Mouse (Mus musculus): Measurements from ENCODE around the gene Heyl.
"Not testable (repeated sequence)": the region's sequence is repeated elsewhere in the genome, so short reads cannot be mapped to it uniquely, and the experiment has no call there.

The Heyl gene

DNA sequence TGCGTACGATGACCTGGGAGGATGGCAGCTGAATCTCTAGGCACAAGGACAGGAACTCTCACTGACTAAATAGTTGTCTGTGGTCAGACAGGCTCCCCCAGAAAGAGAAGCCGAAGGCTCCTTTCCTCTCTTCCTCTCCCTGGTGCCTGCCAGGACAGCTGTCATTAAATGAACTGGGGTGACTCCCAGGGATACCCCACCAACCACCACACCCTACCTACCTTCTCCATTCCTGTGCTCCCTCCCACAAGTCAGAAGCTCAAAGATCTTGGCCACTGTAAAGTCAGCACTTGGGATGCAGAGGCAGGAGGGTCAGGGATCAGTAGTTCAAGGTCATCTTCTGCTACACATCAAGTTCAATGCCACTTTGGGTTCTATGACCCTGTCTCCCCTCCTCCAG is 515 bp upstream of the Heyl start:
- no peak for DNase-seq (ENCODE audit: low read depth, low spot score)

DNA sequence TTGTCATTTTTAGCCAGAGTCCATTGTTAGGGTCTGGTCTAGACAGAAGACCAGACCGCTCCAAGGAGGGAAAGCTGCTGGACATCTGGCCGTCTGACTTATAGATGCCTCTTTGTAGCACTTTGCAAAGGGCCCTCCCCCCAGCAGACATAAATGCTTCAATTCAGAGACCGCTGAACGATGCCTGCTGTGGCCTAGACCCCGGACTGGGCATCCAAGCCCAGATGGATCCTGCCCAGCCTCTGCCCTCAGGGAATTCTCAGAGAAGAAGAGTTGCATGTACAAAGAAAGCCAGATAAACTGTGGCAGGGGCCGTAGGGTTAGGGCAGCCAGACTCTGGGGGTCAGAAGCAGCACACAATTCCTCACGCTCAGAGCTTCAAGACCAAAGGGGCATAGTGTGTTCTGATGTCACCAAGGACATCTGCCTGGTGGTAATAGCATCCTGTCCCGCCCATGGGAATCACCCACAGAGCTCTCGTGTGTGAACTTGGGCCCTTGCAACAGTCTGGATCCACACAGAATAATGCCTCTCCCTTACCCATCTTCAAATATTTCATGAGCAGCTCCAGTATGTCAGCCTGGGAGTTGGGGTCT is 2.6 kb downstream of the Heyl start:
- DNase-seq (ENCODE audit: low read depth, low spot score), result peak; percentile 72

DNA sequence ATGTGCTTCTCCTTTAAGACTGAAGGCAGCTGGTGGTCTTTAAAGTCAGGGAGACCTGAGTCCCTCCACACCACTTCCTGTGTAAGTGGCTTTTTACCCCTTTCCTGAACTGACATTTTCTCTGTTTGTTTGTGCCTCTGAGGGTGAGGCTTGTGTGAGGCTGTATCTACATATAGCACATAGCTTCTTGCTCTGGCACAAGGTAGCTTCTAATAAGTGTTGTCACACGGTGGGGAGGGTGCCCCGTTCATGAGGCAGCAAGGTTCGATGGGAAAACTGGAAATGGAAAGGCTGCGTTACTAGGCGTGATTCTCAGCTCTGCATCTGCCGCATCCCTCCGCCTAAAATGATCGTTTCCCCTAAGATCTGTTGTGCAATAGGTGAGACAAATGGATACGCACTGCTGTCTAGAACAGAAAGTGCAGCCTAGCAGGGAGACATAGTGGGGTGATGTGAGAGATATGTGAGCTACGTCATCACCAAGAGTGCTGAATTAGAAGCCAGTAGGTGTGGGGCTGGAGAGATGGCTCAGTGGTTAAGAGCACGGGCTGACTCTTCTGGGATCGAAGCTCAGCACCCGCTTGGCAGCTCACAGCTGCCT is 3.2 kb downstream of the Heyl start:
- no peak for DNase-seq (ENCODE audit: low read depth, low spot score)

DNA sequence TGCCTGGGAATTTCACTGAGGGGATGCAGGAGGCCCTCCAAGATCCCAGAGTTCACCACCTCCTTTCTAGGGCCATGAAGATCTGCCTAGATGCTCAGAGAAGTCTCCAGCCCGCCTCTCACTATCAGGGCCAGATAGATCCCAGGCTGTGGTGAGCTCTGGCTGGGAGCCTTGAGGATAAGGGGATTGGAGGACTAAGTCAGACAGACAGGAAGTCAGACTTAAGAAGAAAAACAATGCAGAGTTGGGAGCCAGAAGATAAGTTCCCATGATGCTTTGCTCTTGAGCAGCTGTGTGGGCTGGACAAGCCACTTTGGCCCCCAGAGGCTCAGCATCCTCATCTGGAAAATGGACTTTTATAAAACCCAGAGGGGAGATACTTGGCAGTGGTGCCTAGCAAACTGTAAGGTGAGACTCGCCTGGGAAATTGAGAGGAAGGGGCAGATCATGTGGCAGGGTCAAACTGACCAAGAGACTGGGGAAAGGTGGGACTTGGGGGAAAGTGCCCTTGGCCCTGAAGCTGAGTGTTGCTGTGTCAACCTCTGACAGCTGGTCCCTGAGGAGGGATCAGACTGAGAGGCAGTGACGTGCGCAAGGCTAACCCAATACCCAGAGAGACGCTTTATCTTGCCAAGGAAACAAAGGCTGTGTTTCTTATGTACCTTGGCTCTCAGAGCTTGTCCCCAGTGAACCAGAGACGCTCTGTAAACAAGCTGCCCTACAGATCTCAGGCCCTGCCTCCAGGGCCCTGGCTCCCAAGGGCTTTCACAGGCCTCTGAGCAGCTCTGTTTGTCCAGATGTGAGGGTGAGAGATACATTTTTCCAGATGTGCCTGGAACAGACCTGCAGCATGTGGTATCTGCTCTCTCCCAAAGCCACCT is 4.3 kb downstream of the Heyl start:
- DNase-seq (ENCODE audit: low read depth, low spot score), result peak; percentile 44

DNA sequence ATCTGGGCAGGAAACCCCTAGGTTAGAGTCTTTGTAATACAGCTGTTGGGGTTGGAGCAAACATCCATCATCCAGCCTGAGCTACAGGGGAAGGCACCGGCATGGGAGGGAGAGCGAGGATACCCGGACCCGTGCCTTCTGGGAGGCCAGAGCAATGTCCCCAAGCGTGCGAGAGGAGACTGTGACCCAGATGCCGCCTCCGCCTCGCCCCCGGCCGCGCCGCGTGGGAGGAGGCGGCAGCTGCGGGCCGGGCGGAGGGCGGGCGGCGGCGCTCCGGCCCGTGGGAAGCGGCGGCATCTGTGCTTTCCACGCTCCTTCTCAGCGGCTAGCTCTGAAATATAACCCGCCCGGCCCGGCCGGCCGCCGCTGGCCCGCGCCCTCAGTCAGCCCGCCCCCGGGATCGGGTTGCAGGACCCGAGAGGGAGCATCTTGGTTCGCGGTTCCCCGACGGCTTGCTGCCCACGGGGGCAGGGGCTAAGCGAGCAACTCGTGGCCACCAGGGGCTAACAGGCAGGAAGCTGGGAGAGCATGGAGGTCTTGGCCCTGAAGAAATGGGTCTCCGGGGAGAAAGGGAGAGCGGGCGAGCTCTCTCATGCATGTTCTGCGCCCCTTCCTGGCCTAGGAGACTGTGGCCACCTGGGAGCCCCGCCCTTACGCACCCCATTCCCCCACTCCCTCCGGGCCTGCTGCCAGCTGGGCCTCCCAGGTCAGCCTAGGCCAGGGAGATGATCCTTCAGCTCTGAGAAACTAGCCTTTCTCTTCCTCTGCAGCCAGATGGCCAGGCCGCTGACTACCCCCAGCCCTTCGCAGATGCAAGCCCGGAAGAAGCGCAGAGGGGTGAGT is 6.2 kb downstream of the Heyl start:
- DNase-seq (ENCODE audit: low read depth, low spot score), result peak; percentile 74

DNA sequence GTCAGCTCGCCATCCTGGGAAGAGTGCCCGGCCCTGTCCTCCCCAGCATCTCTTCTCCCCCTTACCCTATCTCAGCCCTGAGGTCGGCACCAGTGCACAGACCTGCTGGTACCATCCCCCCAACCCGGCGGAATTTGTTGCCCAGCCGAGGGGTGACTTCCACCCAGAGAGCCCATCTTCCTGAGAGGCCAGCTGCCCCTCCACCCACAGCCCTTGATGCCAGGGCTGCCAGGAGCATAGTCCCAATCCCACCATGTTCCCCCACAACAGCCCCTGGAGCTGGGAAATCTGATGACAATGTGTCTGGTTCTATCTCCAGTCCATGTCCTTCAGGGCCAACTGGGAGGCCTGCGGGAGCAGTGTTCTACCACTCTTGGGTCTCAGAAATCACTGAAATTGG is 12.9 kb downstream of the Heyl start:
- no peak for DNase-seq (ENCODE audit: low read depth, low spot score)

DNA sequence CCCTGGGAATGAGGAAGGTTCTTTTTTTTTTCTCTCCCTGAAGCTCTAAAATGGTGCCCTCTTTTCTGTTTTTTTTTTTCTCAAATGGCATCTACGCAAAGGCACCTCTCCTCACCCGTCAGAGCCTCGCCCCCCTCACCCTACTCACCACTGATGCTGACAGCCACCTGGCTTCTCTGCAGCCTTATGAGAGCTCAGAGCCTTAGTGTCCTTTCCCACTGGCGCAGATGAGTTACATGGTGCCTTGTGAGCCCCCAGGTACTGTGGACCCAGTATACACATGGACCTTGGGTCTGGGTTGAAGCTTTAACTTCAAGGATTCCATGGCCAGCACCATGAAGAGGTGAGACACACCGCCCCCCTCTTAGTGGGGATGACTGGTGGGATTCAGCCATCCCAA is 13.3 kb downstream of the Heyl start:
- DNase-seq (ENCODE audit: low read depth, low spot score), result no peak

DNA sequence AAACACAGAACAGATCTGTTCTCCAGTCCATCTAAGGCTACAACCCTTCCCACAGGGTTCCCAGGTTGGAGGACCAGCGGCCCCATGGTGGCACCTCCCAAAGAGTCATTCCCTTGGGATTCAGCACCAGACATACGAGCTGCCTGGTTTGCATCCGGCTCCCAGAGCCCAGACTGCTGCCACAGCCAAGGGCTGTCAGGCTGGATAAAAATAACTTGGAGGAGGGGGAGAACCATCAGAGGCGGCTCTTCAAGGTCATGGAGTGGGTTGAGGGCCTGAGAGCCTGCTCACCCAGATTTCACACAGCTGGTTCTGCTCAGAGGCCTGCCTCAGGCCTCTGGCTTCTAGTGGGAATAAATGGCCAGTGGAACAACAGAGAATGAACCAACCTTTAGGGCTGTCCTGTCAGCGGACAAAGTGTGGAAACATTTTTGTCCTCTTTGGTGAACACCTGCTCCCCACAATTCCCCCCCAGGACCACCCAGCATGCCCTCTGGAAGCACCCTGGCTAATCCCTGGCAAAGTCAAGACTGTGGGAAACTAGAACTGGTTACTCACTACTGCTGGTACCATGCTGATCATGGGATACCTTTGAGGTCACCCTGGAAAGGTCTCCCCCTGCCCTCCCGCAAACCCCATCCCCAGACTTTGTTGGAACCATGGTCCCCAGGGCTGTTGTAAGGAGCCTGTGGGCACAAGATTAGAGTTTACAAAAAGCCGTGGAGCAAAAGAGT is 14.0 kb downstream of the Heyl start:
- peak; percentile 22 for DNase-seq (ENCODE audit: low read depth, low spot score)

DNA sequence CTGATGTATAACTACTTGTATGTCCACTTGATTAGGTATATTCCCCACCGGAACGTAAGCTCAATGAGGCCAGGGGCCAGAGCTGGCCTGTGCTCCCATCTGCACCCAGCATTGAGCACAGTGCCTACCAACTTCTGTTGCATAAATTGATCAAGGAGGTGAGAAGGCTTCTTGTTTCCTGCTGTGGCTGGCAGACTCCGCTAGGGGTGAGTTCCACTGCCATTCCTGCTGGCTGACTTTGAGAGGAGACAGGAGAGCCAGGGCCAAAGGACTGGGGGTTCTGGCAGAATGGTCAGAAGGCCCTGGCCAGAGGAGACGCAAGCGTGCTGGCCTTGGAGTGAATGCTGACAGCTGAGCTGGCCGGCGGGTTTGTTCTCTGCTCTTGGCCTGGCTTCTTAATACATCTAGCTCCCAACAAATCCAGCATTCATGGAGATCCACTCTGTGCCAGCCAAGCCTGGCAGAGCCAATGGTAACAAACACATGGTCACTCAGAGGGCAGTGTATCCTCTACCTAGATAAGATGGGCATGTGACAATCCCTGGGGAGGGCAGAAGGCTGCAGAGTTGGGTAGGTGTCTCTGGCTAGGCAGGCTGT is 15.7 kb downstream of the Heyl start:
- no peak for DNase-seq (ENCODE audit: low read depth, low spot score)

DNA sequence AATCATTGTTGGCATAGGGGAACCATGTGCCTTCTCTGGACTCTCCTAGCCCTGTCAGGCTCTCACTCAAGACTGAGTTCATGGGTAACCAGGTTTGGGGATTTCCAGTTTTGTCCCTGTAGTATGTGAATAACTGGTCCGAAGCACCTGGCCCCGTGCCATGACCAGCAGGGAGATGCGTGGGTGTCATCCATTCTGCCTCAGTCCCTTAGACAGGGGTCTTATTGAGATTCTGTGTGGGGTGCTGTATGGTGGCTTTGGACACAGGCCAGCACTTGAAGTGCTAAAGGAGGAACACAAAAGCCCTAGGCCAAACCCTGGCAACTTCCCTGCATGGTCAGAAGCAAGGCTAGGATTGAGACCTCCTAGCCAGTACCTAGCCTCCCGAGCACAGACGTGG is 18.9 kb downstream of the Heyl start:
- no peak for DNase-seq (ENCODE audit: low read depth, low spot score)

DNA sequence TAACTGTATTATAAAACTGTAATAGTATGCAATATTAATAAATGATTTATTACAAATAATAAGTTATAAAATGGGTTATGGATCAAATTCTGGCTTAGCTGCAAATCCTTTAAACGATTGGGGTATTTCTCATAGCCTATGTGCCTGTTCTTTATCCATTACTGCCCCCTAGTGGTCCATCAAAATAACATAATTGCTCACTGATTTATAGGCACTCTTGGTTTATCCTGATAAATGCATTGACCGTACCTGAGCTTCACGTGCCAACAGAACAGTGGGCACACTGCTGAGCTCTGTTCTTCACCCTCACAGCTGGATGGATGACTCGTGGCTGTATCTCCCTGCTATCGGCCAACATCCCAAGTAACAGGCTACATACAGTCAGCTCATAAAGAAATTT is 21.3 kb downstream of the Heyl start:
- DNase-seq (ENCODE audit: low read depth, low spot score), result peak; percentile 79

DNA sequence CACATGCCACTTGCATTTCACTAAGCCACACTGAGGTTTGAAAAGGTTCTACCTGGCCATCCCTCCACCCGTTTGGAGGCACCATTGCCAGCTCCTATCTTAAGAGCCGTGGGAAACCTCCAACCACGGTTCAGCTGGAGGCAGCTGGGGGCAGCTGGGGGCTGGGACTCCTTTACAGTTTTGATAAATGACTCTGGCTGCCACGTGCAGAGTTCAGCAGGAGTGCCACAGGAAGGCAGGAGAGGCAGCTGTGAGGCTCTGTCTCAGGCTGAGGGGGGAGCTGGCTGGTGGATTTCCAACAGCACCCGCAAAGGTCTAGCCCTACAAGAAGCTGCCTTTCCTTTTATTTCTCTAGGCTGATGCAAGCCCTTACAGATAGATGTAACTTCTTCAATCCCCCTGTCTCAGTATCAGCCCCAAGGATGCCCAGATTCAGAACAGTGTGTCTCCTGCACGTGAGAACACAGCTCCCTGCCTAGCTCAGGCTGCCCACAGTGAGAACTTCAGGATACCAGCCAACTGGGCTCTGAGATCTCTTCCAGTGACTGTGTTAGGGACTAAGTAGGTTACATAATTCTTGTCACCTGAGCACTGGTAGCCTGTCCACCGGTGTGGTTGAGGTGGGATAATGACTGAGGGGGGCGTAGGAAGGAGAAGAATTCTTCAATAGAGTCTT is 26.9 kb downstream of the Heyl start:
- peak; percentile 78 for DNase-seq (ENCODE audit: low read depth, low spot score)

DNA sequence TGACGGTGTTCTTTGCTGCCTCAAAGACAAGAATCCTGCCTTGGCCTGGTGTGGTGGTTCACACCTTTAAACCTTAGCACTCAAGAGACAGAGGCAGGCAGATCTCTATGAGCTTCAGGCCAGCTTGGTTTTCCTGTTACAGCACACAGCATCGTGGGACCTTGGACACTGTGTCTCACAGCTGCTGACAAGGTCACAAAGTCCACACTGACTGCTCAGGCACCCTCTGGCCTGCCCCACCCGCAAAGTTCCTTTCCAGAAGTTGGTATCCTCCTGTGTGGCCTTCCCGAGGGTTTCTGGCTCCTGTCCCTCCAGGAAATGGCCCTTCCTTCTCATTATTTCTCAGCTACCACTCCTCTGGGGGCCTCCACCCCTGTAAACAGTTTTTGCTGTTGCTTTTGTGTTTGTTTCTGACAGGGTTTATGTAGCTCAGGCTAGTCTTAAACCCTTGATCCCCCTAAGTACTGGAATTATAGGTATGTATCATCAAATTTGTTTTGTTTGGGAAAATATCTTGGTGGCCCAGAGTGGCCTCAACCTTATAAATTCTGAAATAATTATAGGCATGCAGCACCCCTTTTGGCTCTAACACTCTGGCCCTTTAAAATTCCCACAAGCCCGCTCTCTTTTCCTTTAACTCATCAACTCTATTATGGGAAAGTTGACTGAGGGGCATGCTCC is 28.5 kb downstream of the Heyl start, which contains the start of gene Pabpc4:
Gene Pabpc4 (plus strand): TSS at position 631 of the 681 bp plus-strand sequence.
- no peak for DNase-seq (ENCODE audit: low read depth, low spot score)

DNA sequence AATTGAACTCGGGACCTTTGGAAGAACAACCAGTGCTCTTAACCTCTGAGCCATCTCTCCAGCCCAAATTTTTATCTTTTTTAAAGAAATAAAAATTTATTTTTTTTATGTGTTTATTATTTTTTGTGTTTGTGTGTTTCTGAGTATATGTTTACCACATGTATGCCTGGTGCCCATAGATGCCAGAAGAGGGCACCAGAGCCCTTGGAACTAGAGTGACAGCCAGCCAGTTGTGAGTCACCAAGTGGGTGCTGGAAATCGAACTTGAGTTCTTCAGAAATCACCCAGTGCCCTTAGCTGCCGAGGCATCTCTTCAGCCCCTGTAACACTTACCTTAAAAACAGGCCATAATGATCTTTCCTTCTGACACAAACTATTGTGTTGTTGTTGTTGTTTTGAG is 37.7 kb downstream of the Heyl start:
- no peak for DNase-seq (ENCODE audit: low read depth, low spot score)

DNA sequence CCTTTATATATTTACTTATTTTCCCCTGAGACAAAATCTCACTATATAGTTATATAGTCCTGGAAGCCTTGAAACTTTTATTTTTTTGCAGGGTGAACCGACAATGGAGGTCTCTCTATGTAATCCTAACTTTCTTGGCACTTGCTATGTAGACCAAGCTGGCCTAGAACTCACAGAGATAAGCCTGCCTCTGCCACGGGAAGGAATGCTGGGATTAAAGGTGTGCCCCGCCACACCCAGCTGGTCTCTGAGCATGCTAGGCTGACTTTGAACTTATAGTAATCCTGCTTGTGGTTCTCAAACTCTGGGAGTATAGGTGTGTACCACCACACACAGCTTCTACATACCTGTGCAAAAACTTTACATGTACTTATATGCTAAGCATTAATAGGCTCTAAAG is 46.8 kb downstream of the Heyl start:
- DNase-seq (ENCODE audit: low read depth, low spot score), result no peak

DNA sequence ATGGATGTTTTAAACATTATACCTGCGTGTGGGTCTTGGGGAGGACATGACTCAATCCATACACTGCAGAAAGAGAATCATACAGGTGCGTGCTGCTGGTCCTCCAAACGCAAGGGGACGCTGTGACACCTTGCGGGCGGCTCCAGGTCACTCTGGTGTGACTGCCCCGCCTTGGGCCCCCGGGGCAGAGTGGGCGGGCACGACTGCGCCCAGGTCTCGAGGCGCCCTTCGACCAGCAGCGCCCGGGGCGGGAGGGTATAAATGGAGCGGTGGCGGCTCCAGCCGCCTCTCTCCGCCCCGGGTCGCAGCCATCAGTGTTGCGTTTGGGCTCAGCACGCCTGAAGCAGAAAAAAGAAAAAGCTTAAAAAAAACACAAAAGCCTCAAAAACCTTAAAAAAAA is 49.1 kb downstream of the Heyl start:
- DNase-seq (ENCODE audit: low read depth, low spot score), result peak; percentile 94

DNA sequence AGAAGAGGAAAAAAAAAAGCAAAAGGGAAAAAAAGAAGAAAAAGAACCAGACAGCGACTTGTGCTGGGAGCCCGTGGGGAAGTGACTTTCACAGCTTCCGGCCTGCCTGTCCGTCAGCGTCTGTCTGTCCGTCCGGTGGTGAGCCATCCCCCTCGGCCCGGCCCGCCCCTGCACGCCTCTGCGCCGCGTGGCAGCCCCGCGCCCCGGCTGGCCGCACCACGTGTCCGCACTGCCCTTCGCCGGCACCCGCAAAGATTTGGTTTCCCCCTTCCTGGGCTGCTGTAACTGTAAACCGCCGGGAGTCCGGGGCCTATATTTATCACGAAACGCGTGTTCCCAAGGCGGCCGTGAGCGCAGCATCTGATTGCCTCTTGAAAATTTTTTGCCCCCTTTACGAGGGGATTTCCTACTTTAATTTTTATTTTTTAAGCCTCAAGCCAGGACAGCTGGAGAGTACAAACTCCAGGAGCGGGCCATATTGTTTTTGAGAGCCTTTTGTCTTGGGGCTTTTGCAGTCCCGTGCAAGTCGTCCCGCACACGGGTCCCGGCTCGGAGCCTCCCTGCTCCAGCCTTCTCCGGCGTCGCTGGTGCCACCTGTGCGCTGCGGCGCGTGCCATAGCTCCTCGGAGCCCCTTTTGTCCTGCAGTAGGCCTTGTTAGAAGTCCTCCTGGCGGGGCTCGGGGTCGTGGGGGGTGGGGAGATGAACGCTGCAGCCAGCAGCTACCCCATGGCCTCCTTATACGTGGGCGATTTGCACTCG is 49.7 kb downstream of the Heyl start:
- not testable (repeated sequence) for DNase-seq (ENCODE audit: low read depth, low spot score)

DNA sequence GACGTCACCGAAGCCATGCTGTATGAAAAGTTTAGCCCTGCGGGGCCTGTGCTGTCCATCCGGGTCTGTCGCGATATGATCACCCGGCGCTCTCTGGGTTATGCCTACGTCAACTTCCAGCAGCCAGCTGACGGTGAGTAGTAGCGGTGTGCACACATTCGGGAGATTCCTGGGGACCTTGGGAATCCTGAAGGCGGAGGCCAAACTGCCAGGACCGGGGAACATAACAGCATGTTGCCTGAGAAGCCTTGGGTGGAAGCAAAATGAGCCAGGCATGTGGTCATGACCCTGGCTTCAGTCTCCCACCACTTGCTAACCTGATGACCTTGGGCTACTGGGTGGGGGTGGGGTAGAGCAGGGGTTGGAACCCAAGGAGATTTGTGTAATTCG is 50.3 kb downstream of the Heyl start:
- DNase-seq (ENCODE audit: low read depth, low spot score), result peak; percentile 37

Measured in mesoderm, embryonic 11.5 days (tissue).